Mouse (Mus musculus) heart, embryonic 13.5 days (tissue): Measurements from ENCODE around the gene Nudt6. TPM values are rescaled to one million over a fixed set of nuclear protein-coding genes. Genes with fewer than 3 reads are reported as not detected.

ENCODE experiments used
- polyA plus RNA-seq: library from polyadenylated mRNA; unstranded; fragments of >200 nt; fragmentation: Nextera tagmentation; extraction: Ambion mirVana; gene quantifications from 2 replicates; pipeline ENCODE4 v1.2.1, GENCODE M21; 2015

The Nudt6 gene
- polyA plus RNA-seq, 1 experiment from 2014 or later, result 9.8 TPM

Other genes with a start within 250 kb of the Nudt6 start
- not detected in 2 replicates for gene Il21, start 187.6 kb downstream of the Nudt6 start, polyA plus RNA-seq
- 4.9 and 5.0 TPM in 2 replicates for gene Bbs12, start 107.7 kb downstream of the Nudt6 start, polyA plus RNA-seq
- 1.2 and 1.3 TPM in 2 replicates for gene Cetn4, start 107.5 kb downstream of the Nudt6 start, polyA plus RNA-seq
- gene Fgf2, start 71.9 kb downstream of the Nudt6 start, polyA plus RNA-seq, result 0.94 and 1.2 TPM in 2 replicates
- gene Spata5, start 315 bp downstream of the Nudt6 start, polyA plus RNA-seq, result 21.4 and 23.6 TPM in 2 replicates
- 5.6 and 6.4 TPM in 2 replicates for gene Spry1, start 219.7 kb upstream of the Nudt6 start, polyA plus RNA-seq